Mouse (Mus musculus) stomach, embryonic 16.5 days (tissue): ENCODE data around the gene C130032M10Rik. TPM values are rescaled to one million over a fixed set of nuclear protein-coding genes. Genes with fewer than 3 reads are reported as not detected.
"Not testable (repeated sequence)": the region's sequence is repeated elsewhere in the genome, so short reads cannot be mapped to it uniquely, and the experiment has no call there.

Source experiments
- ATAC-seq: fragments of 200-750 bp; cut with Nextera tagmentation; 2 replicates; pipeline ENCODE4 v1.8.0; 2017; ENCODE audit warnings: moderate number of reproducible peaks, moderate TSS enrichment; ENCODE audit not compliant: insufficient read depth, low FRiP score
- H3K27ac ChIP-seq: fragments of 300-500 bp; sonication (generic); 2 replicates; pipeline ENCODE4 v1.5.1; 2014; ENCODE audit warnings: low read length
- H3K27me3 ChIP-seq: fragments of 300-500 bp; sonication (generic); 2 replicates; pipeline ENCODE4 v1.6.1; 2014; ENCODE audit warnings: low read length, control low read depth, mixed read lengths; ENCODE audit not compliant: control insufficient read depth, insufficient read depth
- H3K36me3 ChIP-seq: fragments of 300-500 bp; sonication (generic); 2 replicates; pipeline ENCODE4 v1.6.1; 2014; ENCODE audit warnings: low read length; ENCODE audit not compliant: control insufficient read depth, insufficient read depth
- H3K4me1 ChIP-seq: fragments of 300-500 bp; sonication (generic); 2 replicates; pipeline ENCODE4 v1.6.1; 2014; ENCODE audit warnings: low read length, control low read depth, mixed read lengths; ENCODE audit not compliant: control insufficient read depth, insufficient read depth
- H3K4me2 ChIP-seq: fragments of 300-500 bp; sonication (generic); 2 replicates; pipeline ENCODE4 v1.6.1; 2014; ENCODE audit warnings: low read depth, low read length, mixed read lengths
- H3K4me3 ChIP-seq: fragments of 300-500 bp; sonication (generic); replicated peaks from 2 replicates; pipeline ENCODE4 v1.5.1; 2014; ENCODE audit warnings: mild to moderate bottlenecking, low read length
- H3K9ac ChIP-seq: fragments of 300-500 bp; sonication (generic); 2 replicates; pipeline ENCODE4 v1.6.1; 2014; ENCODE audit warnings: low read length
- H3K9me3 ChIP-seq: fragments of 300-500 bp; sonication (generic); replicated peaks from 2 replicates; pipeline ENCODE4 v1.6.1; 2016; ENCODE audit warnings: low read length, control low read depth; ENCODE audit not compliant: control insufficient read depth
- WGBS: fragments of 180-500 bp; shearing (Covaris S2); extraction: QIAGEN DNeasy Blood & Tissue Kit; methylation state at CpG from one replicate; pipeline ENCODE4 v1.1.7; 2014; 5-methylcytosine and 5-hydroxymethylcytosine counted together
- polyA plus RNA-seq: library from polyadenylated mRNA; unstranded; fragments of >200 nt; fragmentation: Nextera tagmentation; extraction: Ambion mirVana; gene quantifications from 2 replicates; pipeline ENCODE4 v1.2.1, GENCODE M21; 2015

The C130032M10Rik gene
- polyA plus RNA-seq, 1 experiment from 2014 or later: 0.19 TPM

GRCm38 (mm10) chr9:114506564-114506963 is 8.9 kb upstream of the C130032M10Rik start:
- no peak overlapping the region for H3K4me2 ChIP-seq
- no peaks in the 10 kb centered on the region for H3K36me3 ChIP-seq
- H3K27ac ChIP-seq: no peak overlapping the region
- H3K9ac ChIP-seq: no peak overlapping the region
- no peaks in the 10 kb centered on the region for H3K4me1 ChIP-seq
- 71% methylated on average over 4 of the region's 4 CpGs for WGBS
- H3K27me3 ChIP-seq: no peaks in the 10 kb centered on the region
- no peak overlapping the region for H3K4me3 ChIP-seq
- no peak for ATAC-seq
- peaks cover 4% of the 10 kb centered on the region; the same call in 1 of the 2 replicates for H3K9me3 ChIP-seq

- Histone ChIP-seq H3K36me3 (peaks cover under 1% of the 10 kb centered on the region), H3K27me3 (no peaks in the 10 kb centered on the region), H3K27ac (no peak overlapping the region), H3K9ac (no peak overlapping the region), H3K9me3 (peaks cover 4% of the 10 kb centered on the region), H3K4me3 (no peak overlapping the region), H3K4me2 (no peak overlapping the region), H3K4me1 (no peaks in the 10 kb centered on the region)
- ATAC-seq: no peak
- WGBS: 82% methylated on average over 9 of the region's 9 CpGs
Measured at GRCm38 (mm10) chr9:114507421-114507820, 8.1 kb upstream of the C130032M10Rik start.

- no peak overlapping the region for H3K9ac ChIP-seq
- peaks cover 18% of the 10 kb centered on the region for H3K36me3 ChIP-seq
- H3K27ac ChIP-seq: no peak overlapping the region
- peaks cover 21% of the 10 kb centered on the region for H3K9me3 ChIP-seq
- no peaks in the 10 kb centered on the region for H3K4me1 ChIP-seq
- ATAC-seq: no peak
- no peak overlapping the region for H3K4me3 ChIP-seq
- WGBS: 94% methylated on average over 9 of the region's 9 CpGs
- no peak overlapping the region for H3K4me2 ChIP-seq
- no peaks in the 10 kb centered on the region for H3K27me3 ChIP-seq
Measured at GRCm38 (mm10) chr9:114509785-114510184, 5.7 kb upstream of the C130032M10Rik start.

GRCm38 (mm10) chr9:114512831-114513230 is 2.7 kb upstream of the C130032M10Rik start:
- Histone ChIP-seq H3K9ac (no peak overlapping the region), H3K27me3 (no peaks in the 10 kb centered on the region), H3K27ac (no peak overlapping the region), H3K4me2 (no peak overlapping the region), H3K4me1 (no peaks in the 10 kb centered on the region), H3K36me3 (peaks cover 18% of the 10 kb centered on the region), H3K9me3 (peaks cover 21% of the 10 kb centered on the region), H3K4me3 (no peak overlapping the region)
- WGBS: 97% methylated on average over 21 of the region's 21 CpGs
- no peak for ATAC-seq

DNA sequence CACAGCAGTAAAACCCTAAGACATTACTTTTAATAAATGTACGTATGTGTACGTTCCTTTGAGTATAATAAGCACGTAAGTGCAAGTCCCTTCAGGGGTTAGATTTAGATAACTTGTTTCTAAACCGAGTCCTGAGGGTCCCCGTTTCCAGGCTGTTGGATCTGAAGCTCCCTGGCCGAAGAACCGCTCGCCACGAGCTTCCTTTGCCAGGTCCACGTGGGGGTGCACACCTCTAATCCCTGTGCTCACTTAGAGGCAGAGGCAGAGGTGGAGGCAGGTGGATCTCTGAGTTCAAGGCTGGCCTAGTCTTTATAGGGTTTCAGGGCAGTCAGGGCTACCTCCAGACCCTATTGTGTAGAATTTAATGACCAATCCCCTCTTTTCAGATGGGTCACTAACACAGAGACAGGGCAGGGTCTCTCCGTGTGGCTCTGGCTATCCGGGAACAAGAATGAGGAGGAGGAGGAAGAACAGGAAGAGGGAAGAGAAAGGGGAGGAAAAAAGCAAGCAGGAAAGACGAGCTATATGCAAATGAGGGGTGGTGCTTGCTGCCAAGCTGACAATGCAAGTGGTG is 2.5 kb downstream of the C130032M10Rik start:
- H3K36me3 ChIP-seq: peaks cover 12% of the 10 kb centered on the region
- H3K9me3 ChIP-seq: peaks cover 11% of the 10 kb centered on the region
- H3K4me3 ChIP-seq: no peak overlapping the region
- H3K27me3 ChIP-seq: no peaks in the 10 kb centered on the region
- WGBS: 75% methylated on average over 13 of the region's 13 CpGs
- ATAC-seq: no peak
- H3K4me1 ChIP-seq: no peaks in the 10 kb centered on the region
- no peak overlapping the region for H3K27ac ChIP-seq
- H3K4me2 ChIP-seq: no peak overlapping the region
- H3K9ac ChIP-seq: no peak overlapping the region

- Histone ChIP-seq H3K4me1 (no peaks in the 10 kb centered on the region), H3K27me3 (no peaks in the 10 kb centered on the region), H3K36me3 (peaks cover 2% of the 10 kb centered on the region; the same call in 1 of the 2 replicates), H3K9ac (no peak overlapping the region), H3K4me3 (no peak overlapping the region), H3K27ac (no peak overlapping the region), H3K4me2 (no peak overlapping the region), H3K9me3 (peaks cover 2% of the 10 kb centered on the region)
- no peak for ATAC-seq
- WGBS: 57% methylated on average over 9 of the region's 9 CpGs
Measured at GRCm38 (mm10) chr9:114518812-114519477, 3.4 kb downstream of the C130032M10Rik start.

DNA sequence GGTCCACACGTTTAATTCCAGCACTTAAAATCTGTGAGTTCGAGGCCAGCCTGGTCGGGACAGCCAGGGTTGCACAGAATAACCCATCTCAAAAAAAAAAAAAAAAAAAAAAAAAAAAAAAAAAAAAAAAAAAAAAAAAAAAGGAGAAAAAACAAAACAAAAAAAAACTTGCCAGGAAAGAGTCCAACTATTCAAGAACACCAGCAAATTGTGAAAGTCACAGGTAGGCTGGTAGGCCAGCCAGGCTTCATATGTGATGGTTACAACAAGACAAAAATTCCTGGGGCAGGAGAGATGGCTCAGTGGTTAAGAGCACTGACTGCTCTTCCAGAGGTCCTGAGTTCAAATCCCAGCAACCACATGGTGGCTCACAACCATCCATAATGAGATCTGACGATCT is 5.0 kb downstream of the C130032M10Rik start:
- not testable (repeated sequence) for H3K27ac ChIP-seq, H3K27me3 ChIP-seq, H3K9me3 ChIP-seq, H3K36me3 ChIP-seq, H3K9ac ChIP-seq, H3K4me1 ChIP-seq, ATAC-seq, H3K4me3 ChIP-seq, H3K4me2 ChIP-seq
- WGBS: 74% methylated on average over 4 of the region's 4 CpGs

DNA sequence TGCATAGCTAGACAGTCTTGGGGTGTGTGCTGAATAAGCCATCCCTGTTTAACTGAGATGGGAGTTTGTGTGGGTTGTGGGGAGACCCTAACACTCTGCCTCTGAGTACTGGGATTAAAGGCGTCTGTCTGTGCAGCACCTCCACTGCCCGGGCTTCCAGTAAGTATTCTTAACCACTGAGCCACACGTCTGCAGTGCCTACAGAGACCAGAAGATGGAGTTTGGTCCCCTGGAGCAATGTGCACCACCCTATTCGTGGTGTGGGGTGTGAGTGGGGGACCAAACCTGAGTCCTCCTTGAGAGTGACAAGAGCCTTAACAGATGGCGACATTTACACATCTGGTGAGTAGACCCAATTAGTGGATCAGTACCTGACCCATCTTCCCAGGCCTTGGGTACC is 6.5 kb downstream of the C130032M10Rik start:
- H3K27ac ChIP-seq: no peak overlapping the region
- peaks cover 14% of the 10 kb centered on the region for H3K4me1 ChIP-seq
- no peaks in the 10 kb centered on the region for H3K27me3 ChIP-seq
- no peak overlapping the region for H3K4me3 ChIP-seq
- no peaks in the 10 kb centered on the region for H3K9me3 ChIP-seq
- H3K36me3 ChIP-seq: no peaks in the 10 kb centered on the region
- ATAC-seq: no peak
- no peak overlapping the region for H3K4me2 ChIP-seq
- H3K9ac ChIP-seq: no peak overlapping the region
- WGBS: 53% methylated on average over 5 of the region's 5 CpGs

GRCm38 (mm10) chr9:114522501-114522900 is 7.0 kb downstream of the C130032M10Rik start:
- H3K27me3 ChIP-seq: no peaks in the 10 kb centered on the region
- H3K27ac ChIP-seq: no peak overlapping the region
- H3K4me2 ChIP-seq: no peak overlapping the region
- H3K4me1 ChIP-seq: peaks cover 16% of the 10 kb centered on the region
- H3K9ac ChIP-seq: no peak overlapping the region
- H3K36me3 ChIP-seq: no peaks in the 10 kb centered on the region
- H3K9me3 ChIP-seq: no peaks in the 10 kb centered on the region
- no peak overlapping the region for H3K4me3 ChIP-seq
- 86% methylated on average over 9 of the region's 9 CpGs for WGBS
- no peak for ATAC-seq
